Mouse (Mus musculus): ENCODE results near the gene Sec23a. TPM values are rescaled to one million over a fixed set of nuclear protein-coding genes. Genes with fewer than 3 reads are reported as not detected.
"Not testable (repeated sequence)": the region's sequence is repeated elsewhere in the genome, so short reads cannot be mapped to it uniquely, and the experiment has no call there.

Gene Sec23a
- 64.2 and 69.3 TPM in 2 replicates for polyA plus RNA-seq (2015; fragmentation: Nextera tagmentation; extraction: Ambion mirVana)

GRCm38 (mm10) chr12:59011844-59012709, at the start of gene Sec23a:
TSS of gene Sec23a (minus strand) at chr12:59012017.
- WGBS = under 1% methylated on average over 47 of the region's 48 CpGs
- peak; percentile 97 for ATAC-seq (ENCODE audit: low read depth)

GRCm38 (mm10) chr12:59060993-59061595, 49.3 kb upstream of the Sec23a start, which contains the start of gene Trappc6b:
TSS of gene Trappc6b (minus strand) at chr12:59061472.
- WGBS = 0% methylated on average over 49 of the region's 49 CpGs
- H3K27ac ChIP-seq (ENCODE audit: low read length) = peak within 1 kb of the TSS; percentile 91
- peak within 1 kb of the TSS; percentile 95 for H3K9ac ChIP-seq (ENCODE audit: low read length)
- peaks cover 11% of the 10 kb centered on the region for H3K36me3 ChIP-seq (ENCODE audit: control insufficient read depth, insufficient read depth, low read length)
- ATAC-seq (ENCODE audit: low read depth) = peak; percentile 98
- H3K4me3 ChIP-seq (ENCODE audit: low read length) = peak within 1 kb of the TSS; percentile 84
- H3K4me2 ChIP-seq (ENCODE audit: low read depth, low read length) = peak within 1 kb of the TSS; percentile 80
- no peaks in the 10 kb centered on the region for H3K27me3 ChIP-seq (ENCODE audit: control insufficient read depth, insufficient read depth, low read depth, low read length)
- H3K4me1 ChIP-seq (replicated peaks; ENCODE audit: control insufficient read depth, insufficient read depth, low read length) = peaks cover 11% of the 10 kb centered on the region
- H3K9me3 ChIP-seq (ENCODE audit: control insufficient read depth, low read length) = no peaks in the 10 kb centered on the region

More at GRCm38 (mm10) chr12:59011844-59012709, at the start of gene Sec23a:
- no peaks in the 10 kb centered on the region for H3K9me3 ChIP-seq (ENCODE audit: control insufficient read depth, low read length)
- peak within 1 kb of the TSS; percentile 82 for H3K9ac ChIP-seq (ENCODE audit: low read length)
- peak within 1 kb of the TSS; percentile 92 for H3K27ac ChIP-seq (ENCODE audit: low read length)
- H3K36me3 ChIP-seq (ENCODE audit: control insufficient read depth, insufficient read depth, low read length) = peaks cover under 1% of the 10 kb centered on the region; the same call in 1 of the 2 replicates
- peak within 1 kb of the TSS; percentile 91 for H3K4me2 ChIP-seq (ENCODE audit: low read depth, low read length)
- H3K4me1 ChIP-seq (replicated peaks; ENCODE audit: control insufficient read depth, insufficient read depth, low read length) = peaks cover 19% of the 10 kb centered on the region
- no peaks in the 10 kb centered on the region for H3K27me3 ChIP-seq (ENCODE audit: control insufficient read depth, insufficient read depth, low read depth, low read length)
- peak within 1 kb of the TSS; percentile 67 for H3K4me3 ChIP-seq (ENCODE audit: low read length)

- no peaks in the 10 kb centered on the region for H3K27me3 ChIP-seq (ENCODE audit: control insufficient read depth, insufficient read depth, low read depth, low read length)
Measured at GRCm38 (mm10) chr12:59060322-59060721, 48.5 kb upstream of the Sec23a start.

GRCm38 (mm10) chr12:59058242-59058641, 46.4 kb upstream of the Sec23a start:
- H3K36me3 ChIP-seq (ENCODE audit: control insufficient read depth, insufficient read depth, low read length) = peaks cover 15% of the 10 kb centered on the region

More at GRCm38 (mm10) chr12:59060322-59060721, 48.5 kb upstream of the Sec23a start:
- no peaks in the 10 kb centered on the region for H3K9me3 ChIP-seq (ENCODE audit: control insufficient read depth, low read length)
- H3K4me3 ChIP-seq (ENCODE audit: low read length) = peak overlapping the region; percentile 84
- WGBS = 37% methylated on average over 4 of the region's 4 CpGs
- H3K4me2 ChIP-seq (ENCODE audit: low read depth, low read length) = peak overlapping the region; percentile 80
- peaks cover 13% of the 10 kb centered on the region for H3K36me3 ChIP-seq (ENCODE audit: control insufficient read depth, insufficient read depth, low read length)
- peak overlapping the region; percentile 91 for H3K27ac ChIP-seq (ENCODE audit: low read length)
- no peak for ATAC-seq (ENCODE audit: low read depth)
- H3K9ac ChIP-seq (ENCODE audit: low read length) = peak overlapping the region; percentile 95
- H3K4me1 ChIP-seq (replicated peaks; ENCODE audit: control insufficient read depth, insufficient read depth, low read length) = peaks cover 10% of the 10 kb centered on the region; the same call in 1 of the 2 replicates

GRCm38 (mm10) chr12:59056222-59056621, 44.4 kb upstream of the Sec23a start:
- ATAC-seq (ENCODE audit: low read depth) = no peak
- H3K9me3 ChIP-seq (ENCODE audit: control insufficient read depth, low read length) = no peaks in the 10 kb centered on the region
- H3K4me1 ChIP-seq (replicated peaks; ENCODE audit: control insufficient read depth, insufficient read depth, low read length) = peaks cover 8% of the 10 kb centered on the region; the same call in 1 of the 2 replicates
- 96% methylated on average over 11 of the region's 11 CpGs for WGBS
- no peak overlapping the region for H3K27ac ChIP-seq (ENCODE audit: low read length)
- H3K9ac ChIP-seq (ENCODE audit: low read length) = no peak overlapping the region
- no peak overlapping the region for H3K4me3 ChIP-seq (ENCODE audit: low read length)
- peaks cover 15% of the 10 kb centered on the region for H3K36me3 ChIP-seq (ENCODE audit: control insufficient read depth, insufficient read depth, low read length)
- no peak overlapping the region for H3K4me2 ChIP-seq (ENCODE audit: low read depth, low read length)
- H3K27me3 ChIP-seq (ENCODE audit: control insufficient read depth, insufficient read depth, low read depth, low read length) = no peaks in the 10 kb centered on the region

More at GRCm38 (mm10) chr12:59058242-59058641, 46.4 kb upstream of the Sec23a start:
- H3K9ac ChIP-seq (ENCODE audit: low read length); ATAC-seq (ENCODE audit: low read depth); H3K4me2 ChIP-seq (ENCODE audit: low read depth, low read length); H3K27me3 ChIP-seq (ENCODE audit: control insufficient read depth, insufficient read depth, low read depth, low read length); H3K4me1 ChIP-seq (replicated peaks; ENCODE audit: control insufficient read depth, insufficient read depth, low read length); H3K27ac ChIP-seq (ENCODE audit: low read length); H3K4me3 ChIP-seq (ENCODE audit: low read length); H3K9me3 ChIP-seq (ENCODE audit: control insufficient read depth, low read length): not testable (repeated sequence)
- 77% methylated on average over 5 of the region's 5 CpGs for WGBS

GRCm38 (mm10) chr12:59055196-59055850, 43.5 kb upstream of the Sec23a start:
- H3K27ac ChIP-seq (ENCODE audit: low read length) = no peak overlapping the region
- 60% methylated on average over 4 of the region's 4 CpGs for WGBS
- ATAC-seq (ENCODE audit: low read depth) = no peak
- H3K27me3 ChIP-seq (ENCODE audit: control insufficient read depth, insufficient read depth, low read depth, low read length) = no peaks in the 10 kb centered on the region
- H3K4me2 ChIP-seq (ENCODE audit: low read depth, low read length) = no peak overlapping the region
- peaks cover 15% of the 10 kb centered on the region for H3K36me3 ChIP-seq (ENCODE audit: control insufficient read depth, insufficient read depth, low read length)
- peaks cover 8% of the 10 kb centered on the region; the same call in 1 of the 2 replicates for H3K4me1 ChIP-seq (replicated peaks; ENCODE audit: control insufficient read depth, insufficient read depth, low read length)
- H3K4me3 ChIP-seq (ENCODE audit: low read length) = no peak overlapping the region
- no peak overlapping the region for H3K9ac ChIP-seq (ENCODE audit: low read length)
- H3K9me3 ChIP-seq (ENCODE audit: control insufficient read depth, low read length) = no peaks in the 10 kb centered on the region

GRCm38 (mm10) chr12:59053976-59054375, 42.2 kb upstream of the Sec23a start:
- Histone ChIP-seq H3K4me3 (ENCODE audit: low read length) (no peak overlapping the region), H3K27ac (ENCODE audit: low read length) (no peak overlapping the region), H3K9ac (ENCODE audit: low read length) (no peak overlapping the region), H3K27me3 (ENCODE audit: control insufficient read depth, insufficient read depth, low read depth, low read length) (no peaks in the 10 kb centered on the region), H3K4me2 (ENCODE audit: low read depth, low read length) (no peak overlapping the region), H3K9me3 (ENCODE audit: control insufficient read depth, low read length) (no peaks in the 10 kb centered on the region), H3K36me3 (ENCODE audit: control insufficient read depth, insufficient read depth, low read length) (peaks cover 14% of the 10 kb centered on the region), H3K4me1 (replicated peaks; ENCODE audit: control insufficient read depth, insufficient read depth, low read length) (no peaks in the 10 kb centered on the region)
- no peak for ATAC-seq (ENCODE audit: low read depth)

GRCm38 (mm10) chr12:59053166-59053565, 41.3 kb upstream of the Sec23a start:
- no peak overlapping the region for H3K4me2 ChIP-seq (ENCODE audit: low read depth, low read length)
- no peak overlapping the region for H3K27ac ChIP-seq (ENCODE audit: low read length)
- H3K4me1 ChIP-seq (replicated peaks; ENCODE audit: control insufficient read depth, insufficient read depth, low read length) = no peaks in the 10 kb centered on the region
- no peak overlapping the region for H3K4me3 ChIP-seq (ENCODE audit: low read length)
- H3K36me3 ChIP-seq (ENCODE audit: control insufficient read depth, insufficient read depth, low read length) = peaks cover 12% of the 10 kb centered on the region
- ATAC-seq (ENCODE audit: low read depth) = no peak
- no peak overlapping the region for H3K9ac ChIP-seq (ENCODE audit: low read length)
- no peaks in the 10 kb centered on the region for H3K27me3 ChIP-seq (ENCODE audit: control insufficient read depth, insufficient read depth, low read depth, low read length)
- H3K9me3 ChIP-seq (ENCODE audit: control insufficient read depth, low read length) = no peaks in the 10 kb centered on the region
- 81% methylated on average over 5 of the region's 5 CpGs for WGBS

GRCm38 (mm10) chr12:59052470-59052869, 40.7 kb upstream of the Sec23a start:
- WGBS = 85% methylated on average over 3 of the region's 3 CpGs
- ATAC-seq (ENCODE audit: low read depth) = no peak
- Histone ChIP-seq H3K36me3 (ENCODE audit: control insufficient read depth, insufficient read depth, low read length) (peaks cover 12% of the 10 kb centered on the region), H3K4me2 (ENCODE audit: low read depth, low read length) (no peak overlapping the region), H3K4me1 (replicated peaks; ENCODE audit: control insufficient read depth, insufficient read depth, low read length) (no peaks in the 10 kb centered on the region), H3K4me3 (ENCODE audit: low read length) (no peak overlapping the region), H3K9me3 (ENCODE audit: control insufficient read depth, low read length) (no peaks in the 10 kb centered on the region), H3K27me3 (ENCODE audit: control insufficient read depth, insufficient read depth, low read depth, low read length) (no peaks in the 10 kb centered on the region), H3K9ac (ENCODE audit: low read length) (no peak overlapping the region), H3K27ac (ENCODE audit: low read length) (no peak overlapping the region)

Measured in lung, embryonic 16.5 days (tissue).